Mouse (Mus musculus) kidney, adult 2 months (tissue): ENCODE data around the gene Capn11.

ENCODE experiments used
- CTCF ChIP-seq: fragments of 200-500 bp; conservative IDR thresholded peaks from 2 replicates; pipeline ENCODE4 v1.5.1; 2011; ENCODE audit warnings: low read depth, mild to moderate bottlenecking, control low read depth, low read length, moderate library complexity, mixed read lengths; ENCODE audit not compliant: insufficient read depth, insufficient read length
- POLR2A ChIP-seq: fragments of 200-500 bp; IDR thresholded peaks from one replicate; pipeline ENCODE4 v1.6.1; 2011; ENCODE audit warnings: low read depth, low read length, control low read depth

DNA sequence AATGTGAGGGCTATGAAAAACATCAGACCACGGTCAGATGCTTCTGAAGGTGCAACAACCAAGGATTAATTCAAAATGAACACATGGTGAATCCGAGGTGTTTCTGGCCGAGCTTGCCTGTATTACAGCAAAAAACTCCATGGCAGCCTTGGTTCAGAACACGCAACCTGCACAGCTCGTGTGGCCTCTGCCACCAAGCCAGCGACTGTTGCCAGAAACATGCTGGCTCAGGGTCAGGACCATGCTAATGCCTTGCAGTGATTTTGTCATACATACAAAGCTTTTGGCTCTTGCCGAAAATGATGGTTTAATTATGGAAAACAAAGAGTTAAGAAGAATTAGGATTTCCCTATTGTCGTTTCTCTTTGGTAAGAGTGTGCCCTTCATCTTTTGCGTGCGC is 8.9 kb upstream of the Capn11 start:
- no peak for TF ChIP-seq POLR2A
- no peak for TF ChIP-seq CTCF
